Mouse (Mus musculus) liver, postnatal 0 days (tissue): ENCODE measurements around the gene Ypel2. TPM values are rescaled to one million over a fixed set of nuclear protein-coding genes. Genes with fewer than 3 reads are reported as not detected.
A peak's percentile ranks its signal among the peaks of the same experiment; 100 is the strongest.

Source experiments
- ATAC-seq: fragments of 200-750 bp; cut with Nextera tagmentation; 2 replicates; pipeline ENCODE4 v1.8.0; 2017; ENCODE audit warnings: mild to moderate bottlenecking, moderate library complexity
- DNase-seq: peaks from one replicate; pipeline ENCODE4 v3.0.0-alpha.2; 2016
- H3K27ac ChIP-seq: fragments of 300-500 bp; sonication (generic); 2 replicates; pipeline ENCODE4 v1.5.1; 2014; ENCODE audit warnings: antibody characterized with exemption, moderate library complexity, mild to moderate bottlenecking, low read depth
- H3K27me3 ChIP-seq: fragments of 300-500 bp; sonication (generic); 2 replicates; pipeline ENCODE4 v1.6.1; 2014; ENCODE audit warnings: low read length, control low read depth, mixed read lengths; ENCODE audit not compliant: insufficient read depth
- H3K36me3 ChIP-seq: fragments of 300-500 bp; sonication (generic); replicated peaks from 2 replicates; pipeline ENCODE4 v1.6.1; 2014; ENCODE audit warnings: mild to moderate bottlenecking, control low read depth, low read length, moderate library complexity, mixed read lengths; ENCODE audit not compliant: insufficient read depth
- H3K4me1 ChIP-seq: fragments of 300-500 bp; sonication (generic); 2 replicates; pipeline ENCODE4 v1.6.1; 2014; ENCODE audit warnings: antibody characterized with exemption, mild to moderate bottlenecking, control low read depth; ENCODE audit not compliant: insufficient read depth
- H3K4me2 ChIP-seq: fragments of 300-500 bp; sonication (generic); 2 replicates; pipeline ENCODE4 v1.6.1; 2014; ENCODE audit warnings: low read depth, mild to moderate bottlenecking, low read length, moderate library complexity, mixed read lengths
- H3K4me3 ChIP-seq: fragments of 300-500 bp; sonication (generic); 2 replicates; pipeline ENCODE4 v1.5.1; 2014; ENCODE audit warnings: low read depth, low read length
- H3K9ac ChIP-seq: fragments of 300-500 bp; sonication (generic); replicated peaks from 2 replicates; pipeline ENCODE4 v1.6.1; 2014; ENCODE audit warnings: mild to moderate bottlenecking, moderate library complexity
- H3K9me3 ChIP-seq: fragments of 300-500 bp; sonication (generic); 2 replicates; pipeline ENCODE4 v1.6.1; 2016; ENCODE audit warnings: mild to moderate bottlenecking, control low read depth, low read length, mixed read lengths
- CTCF ChIP-seq: sonication (generic); IDR thresholded peaks from 2 replicates; pipeline ENCODE4 v1.5.1; 2016; ENCODE audit warnings: antibody characterized with exemption, low read depth
- EP300 ChIP-seq: IDR thresholded peaks from 2 replicates; pipeline ENCODE4 v1.6.1; 2016; ENCODE audit warnings: antibody characterized with exemption, low read depth, mild to moderate bottlenecking
- WGBS: fragments of 180-500 bp; shearing (Covaris S2); extraction: QIAGEN DNeasy Blood & Tissue Kit; methylation state at CpG from one replicate; pipeline ENCODE4 v1.1.7; 2014; ENCODE audit not compliant: insufficient replicate concordance; 5-methylcytosine and 5-hydroxymethylcytosine counted together
- polyA plus RNA-seq: library from polyadenylated mRNA; unstranded; fragments of >200 nt; fragmentation: Nextera tagmentation; extraction: Ambion mirVana; gene quantifications from 2 replicates; pipeline ENCODE4 v1.2.1, GENCODE M21; 2015

The Ypel2 gene
- polyA plus RNA-seq, 1 experiment from 2014 or later: 2.1 TPM

DNA sequence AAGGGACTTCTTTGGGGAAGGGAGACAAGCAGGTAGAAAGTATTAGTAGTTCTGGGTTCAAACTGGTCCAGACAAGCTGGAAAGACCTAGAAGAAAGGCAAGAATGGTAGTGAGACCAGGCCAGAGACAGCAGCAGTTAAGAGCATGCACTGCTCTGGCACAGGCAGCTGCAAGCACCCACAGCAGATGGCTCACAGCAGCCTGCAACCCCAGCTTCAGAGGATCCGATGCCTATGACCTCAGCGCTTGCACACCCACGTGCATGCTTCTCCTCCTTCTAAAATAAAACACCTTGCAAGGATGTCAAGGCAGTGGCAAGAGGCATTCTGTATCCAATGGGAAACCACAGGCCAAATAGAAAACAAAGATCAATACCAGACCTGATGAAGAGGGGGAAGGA, 19.1 kb downstream of the Ypel2 start:
- H3K27ac ChIP-seq: no peak overlapping the region
- DNase-seq: no peak

DNA sequence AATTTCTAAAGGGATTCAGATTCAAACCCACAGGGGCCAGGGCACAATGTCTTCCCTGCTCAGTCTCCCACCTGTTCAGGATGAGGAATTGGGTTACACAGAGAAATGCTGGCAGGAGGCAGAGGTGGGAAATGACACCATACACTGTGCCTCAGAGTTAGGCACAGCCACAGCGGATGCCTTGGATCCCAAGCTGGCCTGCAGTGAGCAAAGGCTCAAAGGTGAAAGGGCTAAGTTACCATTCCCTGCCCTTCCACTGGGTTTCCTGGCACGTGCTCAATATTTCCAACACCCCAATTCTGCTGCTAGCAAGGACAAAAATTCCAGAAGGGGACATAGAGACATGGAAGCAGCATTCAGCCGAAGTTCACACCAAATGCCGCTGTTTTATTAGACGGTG, 20.3 kb downstream of the Ypel2 start:
- no peak overlapping the region for H3K4me2 ChIP-seq
- no peaks in the 10 kb centered on the region for H3K27me3 ChIP-seq
- H3K9ac ChIP-seq: no peak overlapping the region
- 69% methylated on average over 5 of the region's 5 CpGs for WGBS
- 0 out of 2 replicates have a peak, but pooled peaks cover 19% of the 10 kb centered on the region for H3K36me3 ChIP-seq
- ATAC-seq (peak; percentile 42; the same call in 1 of the 2 replicates), DNase-seq (no peak)
- TF ChIP-seq CTCF (no peak), EP300 (no peak)
- peaks cover 16% of the 10 kb centered on the region for H3K4me1 ChIP-seq
- peak overlapping the region; percentile 29; the same call in 1 of the 2 replicates for H3K27ac ChIP-seq
- H3K9me3 ChIP-seq: no peaks in the 10 kb centered on the region
- no peak overlapping the region for H3K4me3 ChIP-seq

More for the DNA sequence above, 19.1 kb downstream of the Ypel2 start:
- ATAC-seq: no peak
- H3K4me3 ChIP-seq: no peak overlapping the region
- 80% methylated on average over 3 of the region's 3 CpGs for WGBS
- no peak overlapping the region for H3K9ac ChIP-seq
- H3K9me3 ChIP-seq: no peaks in the 10 kb centered on the region
- H3K4me1 ChIP-seq: peaks cover 16% of the 10 kb centered on the region
- 0 out of 2 replicates have a peak, but pooled peaks cover 18% of the 10 kb centered on the region for H3K36me3 ChIP-seq
- H3K4me2 ChIP-seq: no peak overlapping the region
- TF ChIP-seq CTCF (no peak), EP300 (no peak)
- H3K27me3 ChIP-seq: no peaks in the 10 kb centered on the region

DNA sequence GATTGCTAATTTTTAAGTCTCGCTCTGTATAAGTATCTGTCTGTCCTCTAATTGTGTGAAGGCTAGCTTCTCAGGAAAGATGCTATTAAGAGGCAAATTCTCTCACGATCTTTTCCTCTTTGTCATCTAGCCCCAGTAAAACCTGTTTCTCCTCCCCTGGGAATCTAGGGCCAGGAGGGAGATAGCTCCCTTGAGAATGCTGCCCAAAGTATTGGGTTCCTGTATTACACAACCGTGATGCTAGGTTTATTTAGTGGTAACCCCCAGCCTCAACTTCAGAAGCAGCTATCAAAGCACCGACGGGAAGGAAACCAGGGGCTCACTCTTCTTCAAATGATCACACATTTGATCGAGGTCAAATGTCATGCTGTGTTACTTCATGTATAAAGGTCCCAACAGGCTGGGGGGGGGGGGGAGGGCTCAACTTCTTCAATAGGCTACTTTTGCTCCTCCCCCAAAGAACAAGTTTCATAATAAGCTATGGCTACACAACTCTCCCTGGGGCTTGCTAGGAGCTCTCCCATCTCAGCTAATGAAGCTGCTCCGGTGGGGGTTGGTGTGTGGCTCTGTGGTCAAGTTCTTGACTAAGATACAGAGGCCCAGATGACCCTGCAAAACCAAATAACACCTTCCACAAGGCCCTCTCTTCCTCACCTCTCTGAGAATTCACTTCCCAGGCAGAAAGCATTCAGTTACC, 22.3 kb downstream of the Ypel2 start:
- H3K36me3 ChIP-seq: 0 out of 2 replicates have a peak, but pooled peaks cover 16% of the 10 kb centered on the region
- H3K9me3 ChIP-seq: no peaks in the 10 kb centered on the region
- TF ChIP-seq CTCF (no peak), EP300 (no peak)
- no peak overlapping the region for H3K4me2 ChIP-seq
- peak; percentile 56; the same call in 1 of the 2 replicates for ATAC-seq
- H3K27ac ChIP-seq: no peak overlapping the region
- H3K9ac ChIP-seq: no peak overlapping the region
- no peak for DNase-seq
- H3K4me1 ChIP-seq: peaks cover 16% of the 10 kb centered on the region
- H3K27me3 ChIP-seq: no peaks in the 10 kb centered on the region
- H3K4me3 ChIP-seq: no peak overlapping the region
- WGBS: 51% methylated on average over 7 of the region's 7 CpGs

DNA sequence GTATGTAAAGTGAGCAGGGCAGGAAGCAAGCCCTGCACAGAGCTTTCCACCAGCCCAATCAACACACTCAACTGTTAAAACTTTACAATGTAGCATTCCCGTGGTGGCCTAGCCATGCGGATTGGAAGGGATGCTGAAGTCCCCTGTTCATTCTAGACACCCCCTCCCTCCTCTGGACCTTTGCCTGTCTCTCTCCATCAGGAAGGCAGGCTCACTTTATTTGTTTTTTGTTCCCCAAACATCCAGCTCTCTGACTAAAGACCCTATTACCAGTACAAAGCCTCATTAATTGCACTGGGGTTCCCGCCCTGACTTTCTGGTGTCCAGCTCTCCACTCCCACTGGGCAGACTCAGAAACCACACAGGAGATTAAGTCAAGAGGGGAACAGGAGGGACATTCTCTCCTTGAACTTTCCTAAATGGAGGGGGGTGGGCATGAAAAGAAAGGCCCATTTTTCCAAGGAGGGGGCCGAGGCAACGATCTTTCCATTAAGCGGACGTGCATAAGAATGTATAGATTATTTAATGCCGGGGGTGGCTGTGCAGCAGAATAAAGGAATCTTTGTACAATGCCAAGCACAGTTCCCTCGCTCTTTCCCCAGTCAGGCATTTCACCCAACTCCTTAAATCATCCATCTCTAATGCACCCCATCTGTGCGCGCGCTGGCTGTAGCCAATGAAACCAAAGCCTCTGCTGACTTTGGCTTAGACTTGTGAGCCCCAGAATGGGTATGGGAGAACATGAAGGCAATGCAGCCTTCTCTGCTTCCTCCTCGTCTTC, 24.3 kb downstream of the Ypel2 start:
- Histone ChIP-seq H3K9me3 (no peaks in the 10 kb centered on the region), H3K4me2 (no peak overlapping the region), H3K4me1 (peaks cover 22% of the 10 kb centered on the region), H3K4me3 (no peak overlapping the region), H3K27ac (no peak overlapping the region), H3K9ac (no peak overlapping the region), H3K27me3 (no peaks in the 10 kb centered on the region), H3K36me3 (0 out of 2 replicates have a peak, but pooled peaks cover 16% of the 10 kb centered on the region)
- WGBS: 84% methylated on average over 13 of the region's 13 CpGs
- TF ChIP-seq CTCF (no peak), EP300 (no peak)
- ATAC-seq (no peak), DNase-seq (no peak)

DNA sequence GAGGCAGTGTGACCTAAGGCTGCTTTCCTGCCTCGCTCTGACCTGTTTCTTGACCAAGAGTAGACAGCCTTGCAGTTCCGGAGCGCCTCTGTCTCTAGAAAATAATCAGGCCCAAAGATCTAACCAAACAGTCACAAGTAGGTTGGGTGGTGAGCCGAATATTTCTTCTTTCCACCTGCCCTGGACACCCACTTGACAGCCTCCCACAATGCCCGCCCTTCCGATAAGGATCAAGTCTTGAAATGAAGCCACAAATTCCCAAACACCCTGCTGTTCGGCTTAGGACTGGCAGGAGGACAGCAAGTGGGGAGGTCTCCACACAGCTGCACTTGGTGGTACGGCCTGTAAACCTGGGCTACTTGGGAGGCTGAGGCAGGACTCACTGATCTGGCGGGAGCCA, 26.0 kb downstream of the Ypel2 start:
- Histone ChIP-seq H3K36me3 (0 out of 2 replicates have a peak, but pooled peaks cover 16% of the 10 kb centered on the region), H3K4me3 (no peak overlapping the region), H3K4me1 (peaks cover 25% of the 10 kb centered on the region), H3K9ac (no peak overlapping the region), H3K27me3 (no peaks in the 10 kb centered on the region), H3K9me3 (no peaks in the 10 kb centered on the region), H3K4me2 (no peak overlapping the region), H3K27ac (no peak overlapping the region)
- 86% methylated on average over 9 of the region's 9 CpGs for WGBS
- DNase-seq (no peak), ATAC-seq (no peak)
- TF ChIP-seq CTCF: no peak
- TF ChIP-seq EP300: no peak

DNA sequence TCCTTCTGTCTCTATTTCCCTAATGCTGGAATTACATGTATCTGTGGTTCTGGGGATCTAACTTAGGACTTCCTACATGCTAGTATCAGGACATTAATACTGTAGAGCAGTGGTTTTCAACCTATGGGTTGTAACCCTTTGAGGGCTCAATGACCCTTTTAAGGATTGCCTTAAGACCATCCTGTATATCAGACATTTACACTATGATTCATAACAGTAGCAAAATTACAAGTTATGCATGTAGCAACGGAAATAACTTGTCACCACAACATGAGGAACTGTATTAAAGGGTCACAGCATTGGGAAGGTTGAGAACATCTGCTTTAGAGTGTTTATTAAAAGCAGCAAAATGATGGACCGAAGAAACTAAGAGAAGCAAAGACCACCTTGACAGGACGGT, 26.8 kb downstream of the Ypel2 start:
- no peaks in the 10 kb centered on the region for H3K27me3 ChIP-seq
- DNase-seq: no peak
- H3K27ac ChIP-seq: no peak overlapping the region
- no peaks in the 10 kb centered on the region for H3K9me3 ChIP-seq
- no peak for ATAC-seq
- H3K4me3 ChIP-seq: no peak overlapping the region
- WGBS: 81% methylated on average over 3 of the region's 3 CpGs
- no peak overlapping the region for H3K4me2 ChIP-seq
- H3K9ac ChIP-seq: no peak overlapping the region
- TF ChIP-seq EP300 (no peak), CTCF (no peak)
- H3K4me1 ChIP-seq: peaks cover 27% of the 10 kb centered on the region
- 0 out of 2 replicates have a peak, but pooled peaks cover 12% of the 10 kb centered on the region for H3K36me3 ChIP-seq
